ENCODE assay signal across 12 mouse cellular contexts in genomic region chr8:15562310-15563296, GRCm38 (mm10).
DNase-seq lines count a peak whose midpoint lies in the region; ATAC-seq and TF ChIP-seq lines count a peak whose summit lies in the region.
"Had no signal": no experiment of that assay in that cellular context is flagged by ENCODE, and none has a peak within 500 bp of the region (broad histone marks: within the 10 kb centered on the region; RNA-seq: fewer than 3 reads in every experiment).

No protein-coding gene starts in this region.

- H3K27me3 ChIP-seq in megakaryocyte, embryonic 14.5 days (replicated peaks): no peaks in the 10 kb centered on the region
- H3K27me3 ChIP-seq in hindbrain, embryonic 14.5 days (ENCODE audit: control insufficient read depth, insufficient read depth, low read length): no peaks in the 10 kb centered on the region
- H3K27me3 ChIP-seq in thymus, adult 2 months (ENCODE audit: control insufficient read depth, insufficient read depth, low read length): no peaks in the 10 kb centered on the region
- H3K27me3 ChIP-seq: CH12.LX; liver, embryonic 12.5 days had no signal

- H3K27ac ChIP-seq in hindbrain, embryonic 14.5 days: 0 out of 2 replicates have a peak overlapping the region, but pooled peaks have one; percentile 32
- no peak overlapping the region for H3K27ac ChIP-seq in thymus, adult 2 months (ENCODE audit: control insufficient read depth, insufficient read depth, low read length)
- H3K27ac ChIP-seq: embryonic facial prominence, embryonic 10.5 days; kidney, postnatal 0 days; liver, embryonic 12.5 days had no signal

- peaks cover 51% of the 10 kb centered on the region for H3K9me3 ChIP-seq in megakaryocyte, embryonic 14.5 days
- no peaks in the 10 kb centered on the region for H3K9me3 ChIP-seq in hindbrain, embryonic 14.5 days (ENCODE audit: control insufficient read depth, low read length)
- H3K9me3 ChIP-seq: embryonic facial prominence, embryonic 10.5 days; liver, embryonic 12.5 days had no signal

- DNase-seq in hindbrain, embryonic 14.5 days (ENCODE audit: low spot score): peak; percentile 47
- peak; percentile 31 to 59 for DNase-seq in left cerebral cortex, adult 8-10 months (ENCODE audit: low spot score in 2 of 2)
- peak; percentile 86 to 91 for DNase-seq in right cerebral cortex, postnatal 10 days (ENCODE audit: low spot score in 2 of 2)
- no peak for DNase-seq in thymus, adult 2 months
- DNase-seq in adipocyte (ENCODE audit: low spot score): no peak
- DNase-seq: heart, postnatal 14 days had no signal

- H3K4me3 ChIP-seq in megakaryocyte, embryonic 14.5 days (replicated peaks): peak overlapping the region; percentile 59
- no peak overlapping the region for H3K4me3 ChIP-seq in hindbrain, embryonic 14.5 days (replicated peaks; ENCODE audit: low read length)
- H3K4me3 ChIP-seq in thymus, adult 2 months (ENCODE audit: control insufficient read depth, insufficient read depth, low read length): no peak overlapping the region
- H3K4me3 ChIP-seq: embryonic facial prominence, embryonic 10.5 days; liver, embryonic 12.5 days had no signal

- no peak for TF ChIP-seq CTCF in thymus, adult 2 months (IDR thresholded peaks at IDR 0.05; ENCODE audit: borderline replicate concordance, control insufficient read depth, extremely low read depth, insufficient read depth, low read length, poor library complexity)

- no peaks in the 10 kb centered on the region for H3K36me3 ChIP-seq in megakaryocyte, embryonic 14.5 days (replicated peaks; ENCODE audit: low read length)
- H3K36me3 ChIP-seq in hindbrain, embryonic 14.5 days (replicated peaks; ENCODE audit: control insufficient read depth, insufficient read depth): no peaks in the 10 kb centered on the region
- no peaks in the 10 kb centered on the region for H3K36me3 ChIP-seq in thymus, adult 2 months (ENCODE audit: control insufficient read depth, insufficient read depth, low read length)
- H3K36me3 ChIP-seq: embryonic facial prominence, embryonic 10.5 days; liver, embryonic 12.5 days had no signal

- TF ChIP-seq POLR2A in thymus, adult 2 months (IDR thresholded peaks at IDR 0.05; ENCODE audit: control insufficient read depth, extremely low read depth, insufficient read depth, low read length, poor library complexity): no peak

- no peak overlapping the region for H3K4me2 ChIP-seq in hindbrain, embryonic 14.5 days (replicated peaks)
- H3K4me2 ChIP-seq: liver, embryonic 12.5 days had no signal

- H3K9ac ChIP-seq in hindbrain, embryonic 14.5 days: no peak overlapping the region
- H3K9ac ChIP-seq: liver, embryonic 12.5 days had no signal

- 68% methylated on average over 39 of the region's 39 CpGs for WGBS in hindbrain, embryonic 14.5 days
- 87% methylated on average over 39 of the region's 39 CpGs for WGBS in thymus, adult 2 months

- ATAC-seq in megakaryocyte, adult 5-6 weeks (ENCODE audit: poor library complexity, severe bottlenecking): no peak
- ATAC-seq in hindbrain, embryonic 14.5 days (ENCODE audit: low FRiP score): peak; percentile 64; the same call in 1 of the 2 replicates
- ATAC-seq: liver, embryonic 12.5 days had no signal

- H3K4me1 ChIP-seq in megakaryocyte, embryonic 14.5 days: no peaks in the 10 kb centered on the region
- no peaks in the 10 kb centered on the region; the same call in 1 of the 2 replicates for H3K4me1 ChIP-seq in hindbrain, embryonic 14.5 days (replicated peaks; ENCODE audit: control insufficient read depth, insufficient read depth, low read length)
- no peaks in the 10 kb centered on the region for H3K4me1 ChIP-seq in thymus, adult 2 months (replicated peaks; ENCODE audit: control insufficient read depth, insufficient read depth, low read length)
- H3K4me1 ChIP-seq: embryonic facial prominence, embryonic 10.5 days; liver, embryonic 12.5 days had no signal

Comparison
In these comparisons a context has a peak if more than half of its experiments do, and no peak if none do; other contexts are left out.
1. DNase-seq: peak in hindbrain, embryonic 14.5 days (single experiment), left cerebral cortex, adult 8-10 months (2 of 2) and right cerebral cortex, postnatal 10 days (2 of 2); none in thymus, adult 2 months (single experiment) and adipocyte (single experiment).